ENCODE assay signal across 12 mouse cellular contexts in genomic region chr19:7176041-7176696, GRCm38 (mm10). TPM values are rescaled to one million over a fixed set of nuclear protein-coding genes. Genes with fewer than 3 reads are reported as not detected.
DNase-seq lines count a peak whose midpoint lies in the region; ATAC-seq and TF ChIP-seq lines count a peak whose summit lies in the region.
"Had no signal": no experiment of that assay in that cellular context is flagged by ENCODE, and none has a peak within 500 bp of the region (broad histone marks: within the 10 kb centered on the region; RNA-seq: fewer than 3 reads in every experiment).

No protein-coding gene starts in this region.

- no peak overlapping the region for H3K27ac ChIP-seq in heart, adult 2 months
- H3K27ac ChIP-seq in neural tube, embryonic 12.5 days: no peak overlapping the region
- H3K27ac ChIP-seq in neural tube, embryonic 15.5 days (replicated peaks): no peak overlapping the region
- peak overlapping the region; percentile 22 for H3K27ac ChIP-seq in forebrain, embryonic 13.5 days
- H3K27ac ChIP-seq: gastrocnemius, adult 2 months had no signal

- DNase-seq in heart, adult 11 months: peak; percentile 87
- DNase-seq in heart, adult 2 months: no peak
- peak; percentile 88 for DNase-seq in retina, postnatal 1 day
- no peak for DNase-seq in left cerebral cortex, postnatal 14 days (ENCODE audit: low spot score in 2 of 2)
- DNase-seq in liver: no peak
- DNase-seq: adrenal gland, postnatal 36 days; gastrocnemius, adult 2 months; thymus, postnatal 36 days had no signal

- TF ChIP-seq CTCF in heart, adult 2 months (IDR thresholded peaks at IDR 0.05): no peak

- peaks cover 2% of the 10 kb centered on the region for H3K4me1 ChIP-seq in heart, adult 2 months (ENCODE audit: control insufficient read depth, insufficient read depth, low read length)
- peaks cover 42% of the 10 kb centered on the region for H3K4me1 ChIP-seq in neural tube, embryonic 12.5 days
- peaks cover 33% of the 10 kb centered on the region for H3K4me1 ChIP-seq in neural tube, embryonic 15.5 days
- peaks cover 80% of the 10 kb centered on the region for H3K4me1 ChIP-seq in forebrain, embryonic 13.5 days

- 37% methylated on average over 11 of the region's 11 CpGs for WGBS in heart, adult 2 months
- 7% methylated on average over 11 of the region's 11 CpGs for WGBS in neural tube, embryonic 12.5 days
- WGBS in neural tube, embryonic 15.5 days: 5% methylated on average over 11 of the region's 11 CpGs
- WGBS in forebrain, embryonic 13.5 days: 6% methylated on average over 11 of the region's 11 CpGs

- peak overlapping the region; percentile 23; the same call in 1 of the 2 replicates for H3K4me2 ChIP-seq in neural tube, embryonic 12.5 days (replicated peaks)
- no peak overlapping the region for H3K4me2 ChIP-seq in neural tube, embryonic 15.5 days
- H3K4me2 ChIP-seq in forebrain, embryonic 13.5 days: peak overlapping the region; percentile 23

- intact Hi-C loops in heart, adult 2 months (cut with DNase I): no loop called here
- intact Hi-C loops in left cerebral cortex, postnatal 14 days (cut with DNase I): no loop called here

- H3K79me2 ChIP-seq in heart, adult 2 months (replicated peaks; ENCODE audit: control insufficient read depth, insufficient read depth, low read length): no peaks in the 10 kb centered on the region

- no peak overlapping the region for H3K4me3 ChIP-seq in heart, adult 2 months
- no peak overlapping the region for H3K4me3 ChIP-seq in neural tube, embryonic 12.5 days
- no peak overlapping the region for H3K4me3 ChIP-seq in neural tube, embryonic 15.5 days (replicated peaks)
- no peak overlapping the region for H3K4me3 ChIP-seq in forebrain, embryonic 13.5 days
- H3K4me3 ChIP-seq: gastrocnemius, adult 2 months had no signal

- TF ChIP-seq EP300 in heart, adult 2 months (IDR thresholded peaks at IDR 0.05; ENCODE audit: insufficient read depth, low read depth, low read length): no peak

- no peak for ATAC-seq in neural tube, embryonic 12.5 days (ENCODE audit: low FRiP score, low read depth)
- no peak for ATAC-seq in neural tube, embryonic 15.5 days (ENCODE audit: low FRiP score)
- peak; percentile 12; the same call in 1 of the 2 replicates for ATAC-seq in forebrain, embryonic 13.5 days
- ATAC-seq: intestine, embryonic 16.5 days had no signal

- TF ChIP-seq POLR2A in heart, adult 2 months (IDR thresholded peaks at IDR 0.05; ENCODE audit: insufficient read depth, low read depth, low read length): no peak

- H3K9me3 ChIP-seq in neural tube, embryonic 12.5 days: no peaks in the 10 kb centered on the region
- no peaks in the 10 kb centered on the region for H3K9me3 ChIP-seq in neural tube, embryonic 15.5 days (replicated peaks)
- H3K9me3 ChIP-seq in forebrain, embryonic 13.5 days (replicated peaks): no peaks in the 10 kb centered on the region

- no peak overlapping the region for H3K9ac ChIP-seq in heart, adult 2 months (ENCODE audit: low read depth, low read length)
- no peak overlapping the region for H3K9ac ChIP-seq in neural tube, embryonic 12.5 days
- H3K9ac ChIP-seq in neural tube, embryonic 15.5 days (replicated peaks): no peak overlapping the region
- peak overlapping the region; percentile 27; the same call in 1 of the 2 replicates for H3K9ac ChIP-seq in forebrain, embryonic 13.5 days

- H3K27me3 ChIP-seq in heart, adult 2 months (ENCODE audit: control insufficient read depth, insufficient read depth, low read length): no peaks in the 10 kb centered on the region
- H3K27me3 ChIP-seq in neural tube, embryonic 12.5 days (replicated peaks): peaks cover 36% of the 10 kb centered on the region
- peaks cover 22% of the 10 kb centered on the region; the same call in 1 of the 2 replicates for H3K27me3 ChIP-seq in neural tube, embryonic 15.5 days (replicated peaks)
- no peaks in the 10 kb centered on the region for H3K27me3 ChIP-seq in forebrain, embryonic 13.5 days

- H3K36me3 ChIP-seq in heart, adult 2 months (ENCODE audit: control insufficient read depth, insufficient read depth, low read length): no peaks in the 10 kb centered on the region
- no peaks in the 10 kb centered on the region for H3K36me3 ChIP-seq in neural tube, embryonic 12.5 days
- no peaks in the 10 kb centered on the region for H3K36me3 ChIP-seq in neural tube, embryonic 15.5 days
- H3K36me3 ChIP-seq in forebrain, embryonic 13.5 days (ENCODE audit: poor library complexity, severe bottlenecking): no peaks in the 10 kb centered on the region

RNA-seq across cellular contexts. Expression of gene Otub1, which starts 29.9 kb away (rescaled TPM):
- 10 to 100 TPM; 62.1 to 70.9 TPM for total RNA-seq in heart, adult 2 months (2021)
- polyA plus RNA-seq in heart, adult 2 months (2012; rRNA removed): 73.3 and 84.2 TPM in 2 replicates
- polyA plus RNA-seq in neural tube, embryonic 12.5 days (2016; fragmentation: Nextera tagmentation; extraction: Ambion mirVana): 244 and 249 TPM in 2 replicates
- 226 and 235 TPM in 2 replicates for polyA plus RNA-seq in neural tube, embryonic 15.5 days (2015; fragmentation: Nextera tagmentation; extraction: Ambion mirVana)
- 242 and 249 TPM in 2 replicates for polyA plus RNA-seq in forebrain, embryonic 13.5 days (2015; fragmentation: Nextera tagmentation; extraction: Ambion mirVana)
- 100 to 1,000 TPM; 268 to 271 TPM for total RNA-seq in left cerebral cortex, postnatal 14 days (2021)

RNA-seq across cellular contexts. Expression of gene Cox8a, which starts 41.2 kb away (rescaled TPM):
- total RNA-seq in heart, adult 2 months (2021): 100 to 1,000 TPM; 384 to 424 TPM
- 589 and 775 TPM in 2 replicates for polyA plus RNA-seq in heart, adult 2 months (2012; rRNA removed)
- polyA plus RNA-seq in neural tube, embryonic 12.5 days (2016; fragmentation: Nextera tagmentation; extraction: Ambion mirVana): 822 and 941 TPM in 2 replicates
- 1,209 and 1,254 TPM in 2 replicates for polyA plus RNA-seq in neural tube, embryonic 15.5 days (2015; fragmentation: Nextera tagmentation; extraction: Ambion mirVana)
- 673 and 749 TPM in 2 replicates for polyA plus RNA-seq in forebrain, embryonic 13.5 days (2015; fragmentation: Nextera tagmentation; extraction: Ambion mirVana)
- total RNA-seq in left cerebral cortex, postnatal 14 days (2021): 1,000 to 10,000 TPM; 1,118 to 1,183 TPM

Comparison
In these comparisons a context has a peak if more than half of its experiments do, and no peak if none do; other contexts are left out.
1. DNase-seq: peak in heart, adult 11 months (single experiment) and retina, postnatal 1 day (single experiment); none in heart, adult 2 months (0 of 2), left cerebral cortex, postnatal 14 days (0 of 2) and liver (single experiment).